Mouse (Mus musculus): ENCODE results near the gene Aldh3b2. TPM values are rescaled to one million over a fixed set of nuclear protein-coding genes. Genes with fewer than 3 reads are reported as not detected.

Gene Aldh3b2
- 1.4 and 1.5 TPM in 2 replicates for polyA plus RNA-seq (2012; rRNA removed)

DNA sequence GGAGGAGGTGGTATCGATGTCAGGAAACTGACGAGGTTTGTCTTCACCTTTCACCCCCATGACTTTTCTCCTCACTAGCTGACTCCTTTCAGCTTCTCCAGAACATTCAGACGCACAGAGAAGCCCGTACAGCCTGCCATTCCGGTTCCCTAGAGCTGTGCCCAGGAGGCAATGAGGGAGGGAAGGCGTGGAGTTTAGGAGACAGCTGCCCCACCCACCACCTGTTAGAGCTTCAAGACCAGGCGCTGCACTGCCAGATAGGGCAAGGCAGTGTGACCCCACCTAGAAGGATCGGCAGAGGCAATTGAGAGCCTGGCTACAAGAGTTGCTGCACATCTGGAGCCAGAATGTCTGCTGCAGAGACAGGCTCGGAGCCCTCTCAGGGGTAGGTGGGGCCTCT lies at the start of gene Aldh3b2:
Gene Aldh3b2, plus strand, starts transcription at position 100 of the 400 bp plus-strand sequence.

DNA sequence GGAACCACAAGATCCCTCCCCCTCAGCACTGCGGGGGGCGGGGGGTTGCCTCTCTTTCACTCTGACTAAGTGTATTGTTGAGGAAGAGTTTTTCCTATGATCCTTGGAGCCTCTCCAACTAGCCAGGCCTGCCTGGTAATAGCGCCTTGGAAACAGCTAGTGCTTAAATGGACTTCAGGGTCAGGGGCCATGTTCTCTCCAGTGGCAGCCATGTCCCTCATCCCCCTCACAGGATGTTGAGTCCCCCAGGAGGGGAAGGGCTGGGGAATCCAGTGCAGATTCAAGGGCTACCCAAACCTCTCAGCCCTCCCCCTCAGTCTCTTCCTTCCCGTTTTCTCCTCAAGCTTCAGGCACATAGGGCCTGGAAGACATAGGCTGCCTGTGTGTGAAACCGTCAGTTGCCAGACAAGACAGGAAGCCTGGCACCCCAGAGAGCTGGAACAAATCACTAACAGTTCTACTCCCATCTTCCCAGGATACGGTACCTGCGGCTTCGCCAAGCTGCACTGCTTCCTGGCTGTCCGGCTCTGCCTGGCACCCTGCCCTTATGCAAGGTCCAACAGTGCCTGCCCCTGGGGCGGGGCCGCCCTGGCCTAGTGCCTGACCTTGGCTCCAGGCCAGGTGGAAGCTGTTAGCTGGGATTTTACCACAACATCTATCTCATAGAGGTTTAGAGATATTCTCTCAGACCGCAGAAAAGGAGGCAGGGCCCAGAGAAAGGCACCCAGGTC lies 42.8 kb upstream of the Aldh3b2 start, which contains the start of gene Aldh3b1:
Gene Aldh3b1, minus strand, starts transcription at position 598 of the 731 bp plus-strand sequence.

DNA sequence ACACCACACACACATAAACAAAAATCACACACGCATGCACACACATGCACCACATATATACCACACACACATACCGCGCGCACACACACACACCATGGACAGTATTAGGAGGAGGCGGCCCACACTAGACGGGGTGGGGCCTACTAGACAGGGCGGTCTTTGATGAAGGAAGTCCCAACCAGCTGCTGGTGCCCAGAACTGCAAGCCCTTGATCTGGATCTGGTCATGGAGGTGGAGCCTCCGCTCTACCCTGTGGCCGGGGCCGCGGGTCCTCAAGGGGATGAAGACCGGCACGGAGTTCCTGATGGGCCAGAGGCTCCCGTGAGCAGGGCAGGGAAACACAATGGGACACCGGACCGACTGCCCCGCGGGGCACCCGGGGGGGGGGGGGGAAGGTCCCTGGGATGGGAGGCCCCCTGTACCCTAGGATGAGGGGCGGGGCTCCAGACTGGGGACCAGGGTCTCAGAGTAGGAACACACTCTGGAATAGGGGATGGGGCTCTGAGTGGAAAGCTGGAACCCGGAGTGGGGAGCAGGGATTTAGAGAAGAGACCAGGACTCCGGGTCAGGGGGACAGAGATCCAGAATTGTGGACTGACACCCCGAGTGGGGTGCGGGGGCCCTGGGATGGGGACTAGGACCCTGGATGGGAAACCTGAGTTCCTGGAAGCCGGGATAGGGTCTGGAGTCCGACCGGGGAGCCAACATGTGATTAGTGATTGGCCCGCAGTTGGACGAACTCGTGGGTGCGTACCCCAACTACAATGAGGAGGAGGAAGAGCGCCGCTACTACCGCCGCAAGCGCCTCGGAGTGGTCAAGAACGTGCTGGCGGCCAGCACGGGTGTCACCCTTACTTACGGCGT lies 36.9 kb upstream of the Aldh3b2 start, which contains the start of gene Unc93b1:
Gene Unc93b1, plus strand, starts transcription at position 155 of the 864 bp plus-strand sequence.

DNA sequence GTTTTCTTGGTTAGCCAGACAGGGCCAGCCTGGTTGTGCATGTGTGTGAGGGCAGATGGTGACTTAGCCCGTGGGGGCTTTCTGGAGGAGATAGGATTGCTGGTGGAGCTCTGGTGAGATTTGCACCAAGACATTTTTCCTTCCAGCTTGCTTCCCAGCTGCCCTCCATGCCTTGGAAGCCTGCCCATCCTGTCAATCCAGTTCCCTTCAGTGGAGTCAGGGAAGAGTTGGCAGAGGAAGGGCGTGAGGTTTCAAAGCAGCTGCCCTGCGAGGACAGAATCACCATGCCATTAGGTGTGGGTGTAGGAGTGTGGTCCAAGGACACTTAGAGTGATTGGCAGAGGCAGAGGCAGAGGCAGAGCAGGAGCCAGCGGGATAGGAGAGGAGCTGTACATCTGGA lies 13.7 kb upstream of the Aldh3b2 start, which contains the start of gene Aldh3b3:
Gene Aldh3b3, plus strand, starts transcription at position 176 of the 400 bp plus-strand sequence.

DNA sequence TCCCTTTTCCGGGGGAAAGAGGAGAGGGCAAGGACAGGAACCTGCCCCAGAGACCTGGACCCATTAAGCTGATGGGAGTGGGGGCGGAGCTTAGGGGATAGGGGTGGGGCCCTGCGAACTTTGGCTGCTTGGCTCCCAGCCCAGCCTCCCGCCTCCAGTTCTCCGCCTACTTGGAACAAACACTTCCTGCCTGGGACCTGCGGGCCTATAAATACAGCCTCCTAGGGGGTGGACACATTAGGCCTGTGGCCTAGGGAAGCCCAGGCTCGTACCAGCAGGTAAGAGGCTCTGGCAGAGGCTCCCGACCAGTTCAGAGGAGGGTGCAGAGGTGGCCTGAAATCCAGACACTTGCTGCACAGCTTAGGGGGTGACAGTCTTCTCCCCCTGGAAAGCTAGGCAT lies 14.2 kb downstream of the Aldh3b2 start, which contains the start of gene Acy3:
Gene Acy3, plus strand, starts transcription at position 237 of the 400 bp plus-strand sequence.

DNA sequence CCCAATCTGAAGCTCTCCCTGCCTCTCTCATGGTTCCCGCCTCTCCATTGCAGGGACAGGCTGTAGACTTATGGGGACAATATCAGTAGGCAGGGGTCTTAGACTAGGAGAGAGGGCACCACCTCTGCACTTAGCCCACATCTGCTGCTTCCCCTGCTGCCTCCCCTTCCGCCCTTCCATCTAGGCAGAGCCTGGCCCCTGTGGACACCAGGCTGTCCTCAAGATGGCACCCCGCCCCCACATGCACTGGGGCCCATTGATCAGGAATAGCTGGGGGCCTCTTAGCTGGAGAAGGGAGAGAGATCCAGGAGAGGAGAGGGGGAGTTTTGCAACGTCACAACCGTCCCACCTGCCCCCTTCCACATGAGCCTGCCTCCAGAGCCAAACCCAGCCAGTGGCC lies 20.3 kb downstream of the Aldh3b2 start, which contains the start of gene Tbx10:
Gene Tbx10, plus strand, starts transcription at position 337 of the 400 bp plus-strand sequence.

DNA sequence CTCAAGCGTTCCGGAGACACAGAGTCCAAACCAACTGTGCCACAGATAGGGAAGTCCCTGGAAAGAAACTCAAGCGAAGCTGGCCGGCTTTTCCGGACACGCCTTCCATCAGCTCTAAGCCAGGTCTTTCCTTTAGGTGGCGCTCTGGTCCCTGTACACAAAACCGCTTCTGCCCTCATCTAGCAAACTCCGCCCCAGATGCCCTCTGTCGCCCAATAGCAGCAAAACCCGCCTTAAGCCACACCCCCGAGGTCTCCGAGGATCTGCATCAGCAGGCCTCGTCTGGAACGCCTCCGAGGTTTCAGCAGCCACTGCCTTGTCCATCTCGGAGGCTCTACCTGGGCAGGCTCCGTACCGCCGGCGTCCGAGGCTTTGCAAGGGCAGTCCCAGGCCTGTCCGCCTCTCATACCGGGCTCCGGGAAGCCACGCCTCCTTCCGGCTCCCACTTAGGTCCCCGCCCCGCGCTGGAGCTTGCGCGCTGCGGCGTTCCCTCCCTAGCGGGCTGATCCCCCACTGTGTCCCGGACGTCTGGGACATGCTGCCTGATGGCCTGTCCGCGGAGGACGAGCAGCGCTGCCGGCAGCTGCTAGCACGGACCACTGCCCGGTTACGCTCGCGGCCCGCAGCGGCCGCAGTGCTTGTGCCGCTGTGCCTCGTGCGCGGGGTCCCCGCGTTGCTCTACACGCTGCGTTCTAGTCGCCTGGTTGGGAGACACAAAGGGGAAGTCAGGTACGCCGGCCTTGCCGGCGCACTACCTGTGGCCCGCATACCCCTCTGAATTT lies 28.2 kb downstream of the Aldh3b2 start, which contains the start of the genes Nudt8 and Gm49405:
Gene Nudt8, plus strand, starts transcription at position 462 of the 782 bp plus-strand sequence.
Gene Gm49405, plus strand, starts transcription at position 508 of the 782 bp plus-strand sequence.

DNA sequence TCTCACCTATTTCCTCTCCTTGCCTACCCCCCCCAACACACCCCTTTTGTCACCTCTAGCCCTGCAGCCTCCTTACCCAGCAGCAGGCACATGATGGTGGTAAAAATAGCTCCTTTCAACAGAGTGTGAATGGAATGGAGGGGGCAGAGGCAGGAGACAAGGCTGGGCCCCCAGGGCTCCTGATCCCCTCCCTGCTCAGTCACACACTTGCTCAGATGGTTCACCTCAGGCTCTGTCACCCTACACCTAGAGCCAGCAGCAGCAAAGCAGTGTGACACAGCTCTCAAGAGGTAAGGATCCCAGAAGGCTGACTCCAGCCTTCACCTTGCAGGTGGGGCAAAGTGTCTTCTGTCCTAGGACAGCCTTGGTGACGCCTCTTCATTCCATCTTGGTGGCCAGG lies 31.0 kb downstream of the Aldh3b2 start, which contains the start of gene Doc2g:
Gene Doc2g, plus strand, starts transcription at position 202 of the 400 bp plus-strand sequence.

DNA sequence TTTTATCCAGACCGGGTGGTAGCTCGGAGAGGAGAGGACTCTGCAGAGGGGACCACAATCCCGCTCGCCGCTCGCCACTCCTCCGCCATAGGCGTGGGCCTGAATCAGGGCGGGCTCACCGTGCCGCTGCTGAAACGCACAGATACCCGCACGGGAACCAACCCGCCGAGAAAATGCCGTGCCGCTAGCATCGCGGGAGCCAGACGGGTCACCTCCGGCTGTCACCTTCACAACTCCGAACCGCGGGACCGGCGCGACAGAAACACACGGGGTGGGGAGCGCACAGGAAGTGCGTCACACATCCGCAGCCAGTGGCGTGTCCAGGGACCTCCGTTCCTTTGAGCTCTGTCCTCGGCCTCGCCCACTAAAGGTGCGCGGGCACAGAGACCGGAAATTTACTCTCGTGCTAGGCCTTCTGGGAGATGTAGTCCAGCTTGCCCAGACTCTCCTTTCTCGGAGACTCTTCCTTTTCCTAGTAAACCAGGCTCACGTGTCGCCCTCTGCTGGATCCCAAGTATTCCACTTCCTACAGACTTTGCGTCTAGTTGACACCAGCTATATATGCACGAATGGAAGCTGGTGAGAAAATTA lies 40.4 kb downstream of the Aldh3b2 start, which contains the start of gene Ndufv1:
Gene Ndufv1, minus strand, starts transcription at position 375 of the 591 bp plus-strand sequence.

Other genes starting within 250 kb of the Aldh3b2 start
- gene Kmt5b, start 204.9 kb upstream of the Aldh3b2 start, polyA plus RNA-seq (2012; rRNA removed): 48.4 and 49.2 TPM in 2 replicates
- 111 and 120 TPM in 2 replicates for gene Chka, start 120.6 kb upstream of the Aldh3b2 start, polyA plus RNA-seq (2012; rRNA removed)
- gene Tcirg1, start 65.2 kb upstream of the Aldh3b2 start, polyA plus RNA-seq (2012; rRNA removed): 37.4 and 44.0 TPM in 2 replicates
- 198 and 215 TPM in 2 replicates for gene Ndufs8, start 59.6 kb upstream of the Aldh3b2 start, polyA plus RNA-seq (2012; rRNA removed)
- gene Aldh3b1, start 42.5 kb upstream of the Aldh3b2 start, polyA plus RNA-seq (2012; rRNA removed): 1.9 and 2.2 TPM in 2 replicates
- 10.5 and 11.1 TPM in 2 replicates for gene Unc93b1, start 37.1 kb upstream of the Aldh3b2 start, polyA plus RNA-seq (2012; rRNA removed)
- 0.03 TPM in 2 replicates for gene Aldh3b3, start 13.7 kb upstream of the Aldh3b2 start, polyA plus RNA-seq (2012; rRNA removed)
- gene Acy3, start 14.2 kb downstream of the Aldh3b2 start, polyA plus RNA-seq (2012; rRNA removed): 2.5 and 3.3 TPM in 2 replicates
- gene Tbx10, start 20.4 kb downstream of the Aldh3b2 start, polyA plus RNA-seq (2012; rRNA removed): 0.04 and 0.07 TPM in 2 replicates
- gene Nudt8, start 28.3 kb downstream of the Aldh3b2 start, polyA plus RNA-seq (2012; rRNA removed): 10.6 and 16.8 TPM in 2 replicates
- gene Gm49405, start 28.3 kb downstream of the Aldh3b2 start, polyA plus RNA-seq (2012; rRNA removed): 8.0 and 9.6 TPM in 2 replicates
- 25.8 and 27.8 TPM in 2 replicates for gene Doc2g, start 31.0 kb downstream of the Aldh3b2 start, polyA plus RNA-seq (2012; rRNA removed)
- gene Ndufv1, start 40.5 kb downstream of the Aldh3b2 start, polyA plus RNA-seq (2012; rRNA removed): 204 and 205 TPM in 2 replicates
- 361 and 368 TPM in 2 replicates for gene Gstp1, start 65.7 kb downstream of the Aldh3b2 start, polyA plus RNA-seq (2012; rRNA removed)
- 3.1 and 10.4 TPM in 2 replicates for gene Gstp2, start 73.7 kb downstream of the Aldh3b2 start, polyA plus RNA-seq (2012; rRNA removed)
- gene Gstp3, start 87.2 kb downstream of the Aldh3b2 start, polyA plus RNA-seq (2012; rRNA removed): not detected in 2 replicates
- 0.25 TPM in 1 of 2 replicates, not detected in the other for gene Cabp2, start 109.2 kb downstream of the Aldh3b2 start, polyA plus RNA-seq (2012; rRNA removed)
- 61.3 and 62.9 TPM in 2 replicates for gene Cdk2ap2, start 124.9 kb downstream of the Aldh3b2 start, polyA plus RNA-seq (2012; rRNA removed)
- gene Pitpnm1, start 127.7 kb downstream of the Aldh3b2 start, polyA plus RNA-seq (2012; rRNA removed): 217 and 226 TPM in 2 replicates
- gene Aip, start 153.5 kb downstream of the Aldh3b2 start, polyA plus RNA-seq (2012; rRNA removed): 116 and 124 TPM in 2 replicates
- gene Gpr152, start 167.5 kb downstream of the Aldh3b2 start, polyA plus RNA-seq (2012; rRNA removed): 0.03 and 0.06 TPM in 2 replicates
- 0.08 and 0.12 TPM in 2 replicates for gene Cabp4, start 171.7 kb downstream of the Aldh3b2 start, polyA plus RNA-seq (2012; rRNA removed)
- 261 and 276 TPM in 2 replicates for gene Coro1b, start 176.3 kb downstream of the Aldh3b2 start, polyA plus RNA-seq (2012; rRNA removed)
- gene Ptprcap, start 181.3 kb downstream of the Aldh3b2 start, polyA plus RNA-seq (2012; rRNA removed): 1.1 and 1.3 TPM in 2 replicates
- 60.8 and 68.3 TPM in 2 replicates for gene Rps6kb2, start 191.0 kb downstream of the Aldh3b2 start, polyA plus RNA-seq (2012; rRNA removed)
- gene Carns1, start 203.2 kb downstream of the Aldh3b2 start, polyA plus RNA-seq (2012; rRNA removed): 4.6 and 4.9 TPM in 2 replicates
- 1.7 and 2.6 TPM in 2 replicates for gene Tbc1d10c, start 219.0 kb downstream of the Aldh3b2 start, polyA plus RNA-seq (2012; rRNA removed)
- gene Ppp1ca, start 219.7 kb downstream of the Aldh3b2 start, polyA plus RNA-seq (2012; rRNA removed): 380 and 382 TPM in 2 replicates
- 30.2 and 30.5 TPM in 2 replicates for gene Rad9a, start 229.3 kb downstream of the Aldh3b2 start, polyA plus RNA-seq (2012; rRNA removed)
- 3.0 and 3.1 TPM in 2 replicates for gene Clcf1, start 241.9 kb downstream of the Aldh3b2 start, polyA plus RNA-seq (2012; rRNA removed)
- gene AC109138.7, start 242.0 kb downstream of the Aldh3b2 start, polyA plus RNA-seq (2012; rRNA removed): not detected in 2 replicates

Data from central nervous system, embryonic 18 days (tissue).